Mouse (Mus musculus): ENCODE results near the gene Folr2. TPM values are rescaled to one million over a fixed set of nuclear protein-coding genes. Genes with fewer than 3 reads are reported as not detected.

Folr2 gene
- polyA plus RNA-seq, 1 experiment from 2014 or later, result 1.0 TPM

GRCm38 (mm10) chr7:101896104-101897066 is 39.4 kb upstream of the Folr2 start:
- peak; percentile 97 for ATAC-seq (ENCODE audit: insufficient number of reproducible peaks, insufficient read depth, low FRiP score, low read depth)
- under 1% methylated on average over 57 of the region's 57 CpGs for WGBS
- no peaks in the 10 kb centered on the region for H3K9me3 ChIP-seq (ENCODE audit: control insufficient read depth, low read length)

DNA sequence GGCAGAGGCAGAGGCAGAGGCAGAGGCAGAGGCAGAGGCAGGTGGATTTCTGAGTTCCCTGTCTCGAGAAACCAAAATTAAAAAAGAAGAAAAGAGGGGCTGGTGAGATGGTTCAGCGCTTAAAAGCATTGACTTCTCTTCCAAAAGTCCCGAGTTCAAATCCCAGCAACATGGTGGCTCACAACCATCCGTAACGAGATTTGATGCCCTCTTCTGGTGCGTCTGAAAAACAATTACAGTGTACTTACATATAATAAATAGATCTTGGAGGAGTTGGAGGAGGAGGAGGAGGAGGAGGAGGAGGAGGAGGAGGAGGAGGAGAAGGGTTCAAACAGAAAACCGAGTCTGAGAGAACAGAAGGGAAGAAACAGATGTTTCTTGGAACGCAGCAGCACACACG is 38.7 kb upstream of the Folr2 start:
- Histone ChIP-seq H3K9me3 (ENCODE audit: control insufficient read depth, low read length) (no peaks in the 10 kb centered on the region), H3K27me3 (ENCODE audit: control insufficient read depth, insufficient read depth, low read length) (no peaks in the 10 kb centered on the region), H3K4me1 (ENCODE audit: control insufficient read depth in 2 of 2, insufficient read depth in 2 of 2, low read length in 2 of 2) (peaks cover 5 to 6% of the 10 kb centered on the region in 2 experiments; a peak in 3 of 4 replicates), H3K9ac (ENCODE audit: low read length) (peak overlapping the region; percentile 70), H3K27ac (replicated peaks in 1 of 2; ENCODE audit: control insufficient read depth in 1 of 2, insufficient read depth in 1 of 2, low read depth in 2 of 2, low read length in 2 of 2) (peak overlapping the region; percentile 61 to 89; a peak in 3 of 4 replicates), H3K4me2 (ENCODE audit: low read length) (peak overlapping the region; percentile 51), H3K4me3 (ENCODE audit: control insufficient read depth in 1 of 2, insufficient read depth in 1 of 2, low read depth in 1 of 2, low read length in 2 of 2) (peak overlapping the region; percentile 64 to 94), H3K36me3 (ENCODE audit: control insufficient read depth, insufficient read depth, low read length) (peaks cover 13% of the 10 kb centered on the region; the same call in 1 of the 2 replicates)
- ATAC-seq (ENCODE audit: insufficient number of reproducible peaks, insufficient read depth, low FRiP score, low read depth), result no peak
- WGBS, result 29% methylated on average over 9 of the region's 9 CpGs

More at GRCm38 (mm10) chr7:101896104-101897066, 39.4 kb upstream of the Folr2 start:
- Histone ChIP-seq H3K4me3 (ENCODE audit: control insufficient read depth in 1 of 2, insufficient read depth in 1 of 2, low read depth in 1 of 2, low read length in 2 of 2) (peak overlapping the region; percentile 64 to 94), H3K9ac (ENCODE audit: low read length) (peak overlapping the region; percentile 70), H3K27me3 (ENCODE audit: control insufficient read depth, insufficient read depth, low read length) (no peaks in the 10 kb centered on the region), H3K27ac (replicated peaks in 1 of 2; ENCODE audit: control insufficient read depth in 1 of 2, insufficient read depth in 1 of 2, low read depth in 2 of 2, low read length in 2 of 2) (peak overlapping the region; percentile 89 to 94), H3K36me3 (ENCODE audit: control insufficient read depth, insufficient read depth, low read length) (peaks cover 13% of the 10 kb centered on the region; the same call in 1 of the 2 replicates), H3K4me1 (ENCODE audit: control insufficient read depth in 2 of 2, insufficient read depth in 2 of 2, low read length in 2 of 2) (peaks cover 5 to 6% of the 10 kb centered on the region in 2 experiments; a peak in 3 of 4 replicates), H3K4me2 (ENCODE audit: low read length) (peak overlapping the region; percentile 64)

- Histone ChIP-seq H3K27me3 (ENCODE audit: control insufficient read depth, insufficient read depth, low read length) (no peaks in the 10 kb centered on the region), H3K4me1 (ENCODE audit: control insufficient read depth in 2 of 2, insufficient read depth in 2 of 2, low read length in 2 of 2) (no peaks in the 10 kb centered on the region), H3K27ac (replicated peaks in 1 of 2; ENCODE audit: control insufficient read depth in 1 of 2, insufficient read depth in 1 of 2, low read depth in 2 of 2, low read length in 2 of 2) (no peak overlapping the region), H3K9me3 (ENCODE audit: control insufficient read depth, low read length) (no peaks in the 10 kb centered on the region), H3K4me3 (ENCODE audit: control insufficient read depth in 1 of 2, insufficient read depth in 1 of 2, low read depth in 1 of 2, low read length in 2 of 2) (no peak overlapping the region), H3K36me3 (ENCODE audit: control insufficient read depth, insufficient read depth, low read length) (no peaks in the 10 kb centered on the region), H3K4me2 (ENCODE audit: low read length) (no peak overlapping the region), H3K9ac (ENCODE audit: low read length) (no peak overlapping the region)
- no peak for ATAC-seq (ENCODE audit: insufficient number of reproducible peaks, insufficient read depth, low FRiP score, low read depth)
- 74% methylated on average over 4 of the region's 4 CpGs for WGBS
Observed at GRCm38 (mm10) chr7:101888460-101888859, 31.5 kb upstream of the Folr2 start.

DNA sequence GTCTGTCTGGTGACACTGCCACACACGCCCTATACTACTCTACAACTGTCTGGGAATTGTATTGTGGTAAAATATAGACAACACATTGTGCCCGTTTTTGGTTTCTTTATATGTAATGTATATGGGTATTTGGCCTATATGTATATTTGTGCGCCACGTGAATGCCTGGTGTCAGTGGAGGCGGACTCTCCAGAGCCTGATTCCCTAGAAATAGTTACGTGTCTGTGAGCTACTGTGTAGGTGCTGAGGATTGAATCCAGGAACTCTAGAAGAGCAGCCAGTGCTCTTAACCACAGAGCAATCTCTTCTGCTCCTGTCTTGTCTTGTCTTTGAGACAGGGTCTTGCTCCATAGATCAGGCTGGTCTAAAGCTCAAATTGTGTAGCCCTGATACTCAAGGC is 29.3 kb upstream of the Folr2 start:
- Histone ChIP-seq H3K27ac (replicated peaks in 1 of 2; ENCODE audit: control insufficient read depth in 1 of 2, insufficient read depth in 1 of 2, low read depth in 2 of 2, low read length in 2 of 2) (no peak overlapping the region), H3K4me2 (ENCODE audit: low read length) (no peak overlapping the region), H3K9me3 (ENCODE audit: control insufficient read depth, low read length) (no peaks in the 10 kb centered on the region), H3K4me3 (ENCODE audit: control insufficient read depth in 1 of 2, insufficient read depth in 1 of 2, low read depth in 1 of 2, low read length in 2 of 2) (no peak overlapping the region), H3K9ac (ENCODE audit: low read length) (no peak overlapping the region), H3K36me3 (ENCODE audit: control insufficient read depth, insufficient read depth, low read length) (no peaks in the 10 kb centered on the region), H3K4me1 (ENCODE audit: control insufficient read depth in 2 of 2, insufficient read depth in 2 of 2, low read length in 2 of 2) (peaks cover 0 to 3% of the 10 kb centered on the region in 2 experiments; a peak in 1 of 4 replicates), H3K27me3 (ENCODE audit: control insufficient read depth, insufficient read depth, low read length) (no peaks in the 10 kb centered on the region)
- no peak for ATAC-seq (ENCODE audit: insufficient number of reproducible peaks, insufficient read depth, low FRiP score, low read depth)
- WGBS, result 71% methylated on average over 6 of the region's 6 CpGs

DNA sequence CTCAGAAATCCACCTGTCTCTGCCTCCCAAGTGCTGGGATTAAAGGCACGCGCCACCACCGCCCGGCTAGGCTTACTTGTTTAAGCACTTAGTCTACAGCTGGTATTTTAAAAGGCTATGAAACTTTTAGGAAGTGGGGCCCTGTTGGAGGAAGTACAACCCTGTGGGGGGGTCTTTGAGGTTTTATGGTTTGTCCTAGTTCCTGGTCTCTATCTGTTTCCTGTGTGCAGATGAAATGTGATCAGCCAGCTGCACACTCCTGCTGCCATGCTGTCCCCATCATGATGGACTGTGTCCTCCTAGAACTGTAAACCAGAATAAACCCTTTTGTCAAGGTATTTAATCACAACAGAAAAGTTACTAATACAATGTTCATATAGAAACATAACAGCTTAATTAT is 27.2 kb upstream of the Folr2 start:
- Histone ChIP-seq H3K9ac (ENCODE audit: low read length) (no peak overlapping the region), H3K9me3 (ENCODE audit: control insufficient read depth, low read length) (no peaks in the 10 kb centered on the region), H3K36me3 (ENCODE audit: control insufficient read depth, insufficient read depth, low read length) (no peaks in the 10 kb centered on the region), H3K27me3 (ENCODE audit: control insufficient read depth, insufficient read depth, low read length) (no peaks in the 10 kb centered on the region), H3K27ac (replicated peaks in 1 of 2; ENCODE audit: control insufficient read depth in 1 of 2, insufficient read depth in 1 of 2, low read depth in 2 of 2, low read length in 2 of 2) (no peak overlapping the region), H3K4me3 (ENCODE audit: control insufficient read depth in 1 of 2, insufficient read depth in 1 of 2, low read depth in 1 of 2, low read length in 2 of 2) (no peak overlapping the region), H3K4me2 (ENCODE audit: low read length) (no peak overlapping the region), H3K4me1 (ENCODE audit: control insufficient read depth in 2 of 2, insufficient read depth in 2 of 2, low read length in 2 of 2) (peaks cover 0 to 3% of the 10 kb centered on the region in 2 experiments; a peak in 1 of 4 replicates)
- no peak for ATAC-seq (ENCODE audit: insufficient number of reproducible peaks, insufficient read depth, low FRiP score, low read depth)
- WGBS, result 98% methylated on average over 4 of the region's 4 CpGs

GRCm38 (mm10) chr7:101882413-101883154 is 25.6 kb upstream of the Folr2 start:
- Histone ChIP-seq H3K4me1 (ENCODE audit: control insufficient read depth in 2 of 2, insufficient read depth in 2 of 2, low read length in 2 of 2) (peaks cover 0 to 3% of the 10 kb centered on the region in 2 experiments; a peak in 1 of 4 replicates), H3K9ac (ENCODE audit: low read length) (no peak overlapping the region; the same call in 1 of the 2 replicates), H3K27ac (replicated peaks in 1 of 2; ENCODE audit: control insufficient read depth in 1 of 2, insufficient read depth in 1 of 2, low read depth in 2 of 2, low read length in 2 of 2) (no peak overlapping the region), H3K36me3 (ENCODE audit: control insufficient read depth, insufficient read depth, low read length) (no peaks in the 10 kb centered on the region), H3K27me3 (ENCODE audit: control insufficient read depth, insufficient read depth, low read length) (no peaks in the 10 kb centered on the region), H3K4me3 (ENCODE audit: control insufficient read depth in 1 of 2, insufficient read depth in 1 of 2, low read depth in 1 of 2, low read length in 2 of 2) (no peak overlapping the region), H3K4me2 (ENCODE audit: low read length) (no peak overlapping the region), H3K9me3 (ENCODE audit: control insufficient read depth, low read length) (no peaks in the 10 kb centered on the region)
- ATAC-seq (ENCODE audit: insufficient number of reproducible peaks, insufficient read depth, low FRiP score, low read depth), result no peak
- WGBS, result 55% methylated on average over 9 of the region's 9 CpGs

DNA sequence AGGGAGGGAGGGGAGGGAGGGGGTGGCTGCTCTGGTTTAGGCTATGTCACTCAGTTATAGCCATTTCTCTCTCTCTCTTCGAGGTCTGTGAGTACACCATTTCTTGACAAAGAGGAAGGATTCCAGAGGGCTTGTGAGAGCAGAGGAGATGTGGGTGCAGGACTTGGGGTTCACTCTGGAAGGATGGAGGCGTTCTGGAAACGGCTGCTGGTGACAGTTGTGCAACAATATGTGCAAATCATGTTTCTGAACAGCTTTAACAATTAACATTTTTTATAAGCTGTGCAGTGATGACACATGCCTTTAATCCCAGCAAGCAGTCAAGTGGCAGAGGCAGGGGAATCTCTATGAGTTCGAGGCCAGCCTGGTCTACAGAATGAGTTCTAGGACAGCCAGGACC is 23.9 kb upstream of the Folr2 start:
- no peak overlapping the region for H3K4me2 ChIP-seq (ENCODE audit: low read length)
- no peaks in the 10 kb centered on the region for H3K36me3 ChIP-seq (ENCODE audit: control insufficient read depth, insufficient read depth, low read length)
- H3K4me3 ChIP-seq (ENCODE audit: control insufficient read depth in 1 of 2, insufficient read depth in 1 of 2, low read depth in 1 of 2, low read length in 2 of 2), result no peak overlapping the region
- no peak overlapping the region for H3K27ac ChIP-seq (replicated peaks in 1 of 2; ENCODE audit: control insufficient read depth in 1 of 2, insufficient read depth in 1 of 2, low read depth in 2 of 2, low read length in 2 of 2)
- no peaks in the 10 kb centered on the region for H3K27me3 ChIP-seq (ENCODE audit: control insufficient read depth, insufficient read depth, low read length)
- H3K4me1 ChIP-seq (ENCODE audit: control insufficient read depth in 2 of 2, insufficient read depth in 2 of 2, low read length in 2 of 2), result peaks cover 0 to 3% of the 10 kb centered on the region in 2 experiments; a peak in 1 of 4 replicates
- WGBS, result 71% methylated on average over 4 of the region's 4 CpGs
- H3K9me3 ChIP-seq (ENCODE audit: control insufficient read depth, low read length), result no peaks in the 10 kb centered on the region
- ATAC-seq (ENCODE audit: insufficient number of reproducible peaks, insufficient read depth, low FRiP score, low read depth), result no peak
- H3K9ac ChIP-seq (ENCODE audit: low read length), result no peak overlapping the region
